Comparison of ENCODE assay signal across 18 mouse cellular contexts in the genomic region with DNA sequence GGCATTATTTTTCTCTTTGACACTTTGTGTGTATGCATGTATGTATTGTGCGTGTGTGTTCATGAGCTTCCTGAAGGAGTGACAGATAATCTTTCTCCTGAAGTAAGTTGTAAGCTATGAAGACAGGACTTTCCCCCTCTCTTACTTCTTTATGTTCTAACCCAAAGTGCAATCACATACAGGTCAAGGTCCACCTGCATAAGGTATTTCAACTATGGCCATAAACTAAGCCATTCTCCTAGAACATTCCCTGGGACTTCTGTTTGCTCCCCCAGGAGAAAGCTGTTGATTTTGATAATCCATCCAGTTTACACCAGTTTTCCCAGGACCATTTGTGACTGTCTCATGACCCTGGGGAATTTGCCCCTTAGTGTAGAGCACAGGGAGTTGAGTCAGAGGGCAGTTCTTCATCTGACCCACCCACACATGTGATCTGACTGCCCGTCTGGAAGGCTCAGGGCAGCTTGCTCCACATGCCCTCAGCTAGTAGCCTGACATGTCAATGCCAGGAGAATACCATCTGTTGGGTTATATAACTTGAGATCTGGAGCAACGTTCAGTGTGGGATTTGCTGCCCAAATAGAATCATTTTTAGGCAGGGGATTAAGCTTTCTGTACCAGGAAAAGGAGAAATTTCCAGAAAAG. TPM values are rescaled to one million over a fixed set of nuclear protein-coding genes. Genes with fewer than 3 reads are reported as not detected.
DNase-seq lines count a peak whose midpoint lies in the region; ATAC-seq and TF ChIP-seq lines count a peak whose summit lies in the region.
"Had no signal": no experiment of that assay in that cellular context is flagged by ENCODE, and none has a peak within 500 bp of the region (broad histone marks: within the 10 kb centered on the region; RNA-seq: fewer than 3 reads in every experiment).

No protein-coding gene starts in this region.

- no peak overlapping the region for H3K9ac ChIP-seq in stomach, embryonic 16.5 days (ENCODE audit: low read length)
- H3K9ac ChIP-seq: forebrain, embryonic 15.5 days had no signal

- 0 out of 2 replicates have a peak, but pooled peaks have one; percentile 25 for ATAC-seq in stomach, embryonic 16.5 days (ENCODE audit: insufficient read depth, low FRiP score)
- ATAC-seq: activated CD4-positive, CD25-positive, alpha-beta regulatory T cell, adult 4 months; forebrain, embryonic 15.5 days; midbrain, embryonic 16.5 days had no signal

- no peaks in the 10 kb centered on the region for H3K36me3 ChIP-seq in kidney, adult 2 months (ENCODE audit: control insufficient read depth, insufficient read depth, low read length)
- H3K36me3 ChIP-seq in stomach, embryonic 16.5 days (ENCODE audit: control insufficient read depth, insufficient read depth, low read length) = no peaks in the 10 kb centered on the region
- H3K36me3 ChIP-seq: forebrain, embryonic 15.5 days; G1E; heart, embryonic 10.5 days; limb, embryonic 10.5 days had no signal

- no peaks in the 10 kb centered on the region for H3K4me1 ChIP-seq in kidney, adult 2 months (ENCODE audit: control insufficient read depth, insufficient read depth, low read length)
- H3K4me1 ChIP-seq in stomach, embryonic 16.5 days (ENCODE audit: control insufficient read depth, insufficient read depth, low read length) = peaks cover 3% of the 10 kb centered on the region; the same call in 1 of the 2 replicates
- H3K4me1 ChIP-seq: forebrain, embryonic 15.5 days; limb, embryonic 10.5 days had no signal

- no peak overlapping the region for H3K4me3 ChIP-seq in kidney, adult 2 months (ENCODE audit: insufficient read depth, low read depth, low read length)
- H3K4me3 ChIP-seq in stomach, embryonic 16.5 days (replicated peaks; ENCODE audit: low read length) = no peak overlapping the region
- H3K4me3 ChIP-seq: forebrain, embryonic 15.5 days; heart, embryonic 10.5 days; limb, embryonic 10.5 days had no signal

- TF ChIP-seq CTCF in kidney, adult 2 months (conservative IDR thresholded peaks at IDR 0.05; ENCODE audit: insufficient read depth, insufficient read length, low read depth, low read length) = no peak

- H3K27me3 ChIP-seq in kidney, adult 2 months (replicated peaks; ENCODE audit: control insufficient read depth, insufficient read depth, low read length) = no peaks in the 10 kb centered on the region
- no peaks in the 10 kb centered on the region for H3K27me3 ChIP-seq in stomach, embryonic 16.5 days (ENCODE audit: control insufficient read depth, insufficient read depth, low read length)
- H3K27me3 ChIP-seq: forebrain, embryonic 15.5 days had no signal

- H3K27ac ChIP-seq in kidney, adult 2 months (ENCODE audit: insufficient read depth, low read depth, low read length) = no peak overlapping the region
- H3K27ac ChIP-seq in stomach, embryonic 16.5 days (ENCODE audit: low read length) = no peak overlapping the region
- H3K27ac ChIP-seq: forebrain, embryonic 15.5 days; heart, embryonic 10.5 days; limb, embryonic 10.5 days; macrophage had no signal

- TF ChIP-seq POLR2A in kidney, adult 2 months (IDR thresholded peaks at IDR 0.05; ENCODE audit: low read depth, low read length) = no peak

- WGBS in kidney, adult 2 months = 51% methylated on average over 3 of the region's 3 CpGs
- WGBS in stomach, embryonic 16.5 days = 42% methylated on average over 3 of the region's 3 CpGs

- DNase-seq in kidney, adult 2 months = peak; percentile 21
- no peak for DNase-seq in kidney, postnatal 10 days
- peak; percentile 70 for DNase-seq in adipocyte (ENCODE audit: low spot score)
- peak; percentile 65 to 80 for DNase-seq in cerebellum, postnatal 14 days
- DNase-seq in T-cell, adult 2 months (ENCODE audit: low spot score) = no peak
- DNase-seq in thymus, postnatal 0 days (ENCODE audit: low spot score) = no peak
- no peak for DNase-seq in gastrocnemius, postnatal 10 days
- DNase-seq: heart, postnatal 36 days; kidney, postnatal 14 days; right cerebral cortex, postnatal 25 days had no signal

- H3K4me2 ChIP-seq in stomach, embryonic 16.5 days (ENCODE audit: low read depth, low read length) = no peak overlapping the region
- H3K4me2 ChIP-seq: forebrain, embryonic 15.5 days had no signal

- H3K9me3 ChIP-seq in stomach, embryonic 16.5 days (replicated peaks; ENCODE audit: control insufficient read depth, low read length) = no peaks in the 10 kb centered on the region
- H3K9me3 ChIP-seq: forebrain, embryonic 15.5 days; G1E; heart, embryonic 10.5 days; limb, embryonic 10.5 days had no signal

RNA-seq across cellular contexts. Expression of a gene that starts 27.5 kb away (rescaled TPM):
- polyA plus RNA-seq in kidney, adult 2 months (2012; rRNA removed) = 18.6 and 20.6 TPM in 2 replicates
- 42.7 and 49.0 TPM in 2 replicates for polyA plus RNA-seq in stomach, embryonic 16.5 days (2015; fragmentation: Nextera tagmentation; extraction: Ambion mirVana)
- 75.2 and 75.7 TPM in 2 replicates for polyA plus RNA-seq in thymus, postnatal 0 days (2015; fragmentation: Nextera tagmentation; extraction: Ambion mirVana)
- 10 to 100 TPM; 29.7 to 36.4 TPM for total RNA-seq in gastrocnemius, postnatal 10 days (2021)

Comparison
In these comparisons a context has a peak if more than half of its experiments do, and no peak if none do; other contexts are left out.
1. DNase-seq: peak in kidney, adult 2 months (single experiment), adipocyte (single experiment) and cerebellum, postnatal 14 days (2 of 2); none in kidney, postnatal 10 days (single experiment), T-cell, adult 2 months (single experiment), thymus, postnatal 0 days (single experiment) and gastrocnemius, postnatal 10 days (single experiment).